Mouse (Mus musculus) cerebellum, adult 2 months (tissue): Measurements from ENCODE around the gene Gm49387.

ENCODE experiments used
- CTCF ChIP-seq: fragments of 200-500 bp; IDR thresholded peaks from 2 replicates; pipeline ENCODE4 v1.5.1; 2011; ENCODE audit warnings: low read depth, mild to moderate bottlenecking, control low read depth, low read length, moderate library complexity, borderline replicate concordance; ENCODE audit not compliant: insufficient read depth
- POLR2A ChIP-seq: fragments of 200-500 bp; IDR thresholded peaks from 2 replicates; pipeline ENCODE4 v1.6.1; 2011; ENCODE audit warnings: low read length, control low read depth, borderline replicate concordance; ENCODE audit not compliant: insufficient read depth

- TF ChIP-seq POLR2A (no peak), CTCF (no peak)
Observed at GRCm38 (mm10) chr14:31577966-31578735, 62.5 kb downstream of the Gm49387 start.
